Mouse (Mus musculus): ENCODE results near the gene Rab39. TPM values are rescaled to one million over a fixed set of nuclear protein-coding genes. Genes with fewer than 3 reads are reported as not detected.

The Rab39 gene
- polyA plus RNA-seq, 1 experiment from 2014 or later: 0.43 TPM

- Histone ChIP-seq H3K9me3 (ENCODE audit: control insufficient read depth, low read length) (no peaks in the 10 kb centered on the region), H3K27ac (ENCODE audit: low read length) (no peak overlapping the region), H3K4me3 (ENCODE audit: low read length) (no peak overlapping the region), H3K27me3 (replicated peaks; ENCODE audit: control insufficient read depth, insufficient read depth, low read length) (no peaks in the 10 kb centered on the region), H3K4me1 (ENCODE audit: control insufficient read depth, insufficient read depth, low read length) (peaks cover 17% of the 10 kb centered on the region), H3K4me2 (ENCODE audit: low read depth, low read length) (no peak overlapping the region), H3K9ac (ENCODE audit: low read depth, low read length) (no peak overlapping the region), H3K36me3 (ENCODE audit: control insufficient read depth, insufficient read depth, low read length) (no peaks in the 10 kb centered on the region)
- WGBS: 72% methylated on average over 2 of the region's 2 CpGs
- no peak for ATAC-seq
Observed at GRCm38 (mm10) chr9:53664819-53665218, 41.2 kb downstream of the Rab39 start.

GRCm38 (mm10) chr9:53634796-53635195 lies 71.2 kb downstream of the Rab39 start:
- 94% methylated on average over 6 of the region's 6 CpGs for WGBS
- Histone ChIP-seq H3K27me3 (replicated peaks; ENCODE audit: control insufficient read depth, insufficient read depth, low read length) (no peaks in the 10 kb centered on the region), H3K9ac (ENCODE audit: low read depth, low read length) (no peak overlapping the region), H3K36me3 (ENCODE audit: control insufficient read depth, insufficient read depth, low read length) (no peaks in the 10 kb centered on the region; the same call in none of the 2 replicates), H3K27ac (ENCODE audit: low read length) (no peak overlapping the region), H3K4me3 (ENCODE audit: low read length) (no peak overlapping the region), H3K9me3 (ENCODE audit: control insufficient read depth, low read length) (no peaks in the 10 kb centered on the region), H3K4me1 (ENCODE audit: control insufficient read depth, insufficient read depth, low read length) (no peaks in the 10 kb centered on the region), H3K4me2 (ENCODE audit: low read depth, low read length) (no peak overlapping the region)
- no peak for ATAC-seq

Other genes starting within 250 kb of the Rab39 start
- 8.4 and 9.5 TPM in 2 replicates for gene Atm, start 169.5 kb downstream of the Rab39 start, polyA plus RNA-seq (2015; fragmentation: Nextera tagmentation; extraction: Ambion mirVana)
- gene Npat, start 169.2 kb downstream of the Rab39 start, polyA plus RNA-seq (2015; fragmentation: Nextera tagmentation; extraction: Ambion mirVana): 10.6 and 11.7 TPM in 2 replicates
- gene Acat1, start 95.8 kb downstream of the Rab39 start, polyA plus RNA-seq (2015; fragmentation: Nextera tagmentation; extraction: Ambion mirVana): 167 and 174 TPM in 2 replicates
- gene Cul5, start 36.2 kb downstream of the Rab39 start, polyA plus RNA-seq (2015; fragmentation: Nextera tagmentation; extraction: Ambion mirVana): 20.3 and 22.4 TPM in 2 replicates
- 28.0 and 28.8 TPM in 2 replicates for gene Slc35f2, start 65.3 kb upstream of the Rab39 start, polyA plus RNA-seq (2015; fragmentation: Nextera tagmentation; extraction: Ambion mirVana)
- gene Sln, start 143.9 kb upstream of the Rab39 start, polyA plus RNA-seq (2015; fragmentation: Nextera tagmentation; extraction: Ambion mirVana): 0.92 and 1.0 TPM in 2 replicates